Mouse (Mus musculus): Measurements from ENCODE around the gene L3mbtl2.

GRCm38 (mm10) chr15:81663697-81664561 lies at the start of gene L3mbtl2:
- TF ChIP-seq CTCF (IDR thresholded peaks at IDR 0.05) (peak; percentile 60), POLR2A (IDR thresholded peaks at IDR 0.05; ENCODE audit: insufficient read depth, low read depth, low read length) (peak; percentile 65)
